Mouse (Mus musculus) midbrain, embryonic 12.5 days (tissue): ENCODE data around the gene Tpp2. TPM values are rescaled to one million over a fixed set of nuclear protein-coding genes. Genes with fewer than 3 reads are reported as not detected.
"Not testable (repeated sequence)": the region's sequence is repeated elsewhere in the genome, so short reads cannot be mapped to it uniquely, and the experiment has no call there.

Experiments
- ATAC-seq: fragments of 200-750 bp; cut with Nextera tagmentation; 2 replicates; pipeline ENCODE4 v1.8.0; 2017; ENCODE audit warnings: low read depth, moderate TSS enrichment, moderate library complexity; ENCODE audit not compliant: low FRiP score
- H3K27ac ChIP-seq: fragments of 300-500 bp; sonication (generic); replicated peaks from 2 replicates; pipeline ENCODE4 v1.5.1; 2016; ENCODE audit warnings: mild to moderate bottlenecking
- H3K27me3 ChIP-seq: fragments of 300-500 bp; sonication (generic); 2 replicates; pipeline ENCODE4 v1.6.1; 2016; ENCODE audit warnings: mild to moderate bottlenecking
- H3K36me3 ChIP-seq: fragments of 300-500 bp; sonication (generic); 2 replicates; pipeline ENCODE4 v1.6.1; 2016
- H3K4me1 ChIP-seq: fragments of 300-500 bp; sonication (generic); 2 replicates; pipeline ENCODE4 v1.6.1; 2016
- H3K4me2 ChIP-seq: fragments of 300-500 bp; sonication (generic); replicated peaks from 2 replicates; pipeline ENCODE4 v1.6.1; 2016; ENCODE audit warnings: mild to moderate bottlenecking, moderate library complexity
- H3K4me3 ChIP-seq: fragments of 300-500 bp; sonication (generic); 2 replicates; pipeline ENCODE4 v1.5.1; 2016; ENCODE audit warnings: mild to moderate bottlenecking
- H3K9ac ChIP-seq: fragments of 300-500 bp; sonication (generic); replicated peaks from 2 replicates; pipeline ENCODE4 v1.6.1; 2016; ENCODE audit warnings: mild to moderate bottlenecking, moderate library complexity
- H3K9me3 ChIP-seq: fragments of 300-500 bp; sonication (generic); 2 replicates; pipeline ENCODE4 v1.6.1; 2016; ENCODE audit warnings: mild to moderate bottlenecking
- WGBS: fragments of 180-500 bp; shearing (Covaris S2); methylation state at CpG from one replicate; pipeline ENCODE4 v1.1.7; 2016; 5-methylcytosine and 5-hydroxymethylcytosine counted together
- microRNA-seq: library from miRNA; unstranded; fragments of <30 nt; microRNA quantifications from one replicate; pipeline ENCODE4, GENCODE M21; 2017
- polyA plus RNA-seq: library from polyadenylated mRNA; unstranded; fragments of >200 nt; fragmentation: Nextera tagmentation; extraction: Ambion mirVana; gene quantifications from 2 replicates; pipeline ENCODE4 v1.2.1, GENCODE M21; 2016

Gene Tpp2
- polyA plus RNA-seq, 1 experiment from 2014 or later: 69.4 TPM

DNA sequence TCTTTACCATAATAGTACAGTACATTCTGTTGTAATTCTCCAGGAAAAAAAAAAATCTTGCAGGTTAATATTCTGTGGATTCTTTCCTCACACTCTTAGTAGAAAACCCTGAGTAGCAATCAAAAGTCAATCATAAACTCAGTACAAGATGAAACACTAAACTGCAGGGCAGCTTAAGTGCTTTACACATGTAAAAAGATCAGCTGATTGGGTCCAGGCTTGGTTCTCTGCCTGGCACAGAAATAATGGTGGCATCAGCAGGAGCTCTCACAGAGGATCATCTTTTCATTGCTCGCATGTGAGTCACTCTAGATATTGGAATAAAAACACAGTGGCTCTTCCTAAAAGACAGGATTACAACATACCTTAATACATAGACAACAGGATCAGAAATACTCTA is 94.2 kb downstream of the Tpp2 start:
- Histone ChIP-seq H3K4me2 (no peak overlapping the region), H3K9ac (no peak overlapping the region), H3K36me3 (no peaks in the 10 kb centered on the region), H3K4me1 (no peaks in the 10 kb centered on the region), H3K4me3 (no peak overlapping the region), H3K9me3 (no peaks in the 10 kb centered on the region), H3K27me3 (no peaks in the 10 kb centered on the region), H3K27ac (no peak overlapping the region)
- 76% methylated on average over 1 of the region's 1 CpGs for WGBS
- no peak for ATAC-seq

- Histone ChIP-seq H3K9me3 (no peaks in the 10 kb centered on the region), H3K36me3 (no peaks in the 10 kb centered on the region), H3K27me3 (no peaks in the 10 kb centered on the region), H3K4me3 (no peak overlapping the region), H3K27ac (no peak overlapping the region), H3K4me1 (no peaks in the 10 kb centered on the region), H3K4me2 (no peak overlapping the region), H3K9ac (no peak overlapping the region)
- no peak for ATAC-seq
- 80% methylated on average over 2 of the region's 2 CpGs for WGBS
These were observed 98.8 kb downstream of the Tpp2 start for GRCm38 (mm10) chr1:44032213-44032612.

GRCm38 (mm10) chr1:44032948-44033347 is 99.5 kb downstream of the Tpp2 start:
- H3K4me1 ChIP-seq: no peaks in the 10 kb centered on the region
- H3K27me3 ChIP-seq: no peaks in the 10 kb centered on the region
- no peaks in the 10 kb centered on the region for H3K36me3 ChIP-seq
- H3K4me3 ChIP-seq: no peak overlapping the region
- ATAC-seq: no peak
- H3K9ac ChIP-seq: no peak overlapping the region
- 90% methylated on average over 5 of the region's 5 CpGs for WGBS
- H3K27ac ChIP-seq: no peak overlapping the region
- H3K9me3 ChIP-seq: no peaks in the 10 kb centered on the region
- H3K4me2 ChIP-seq: no peak overlapping the region

DNA sequence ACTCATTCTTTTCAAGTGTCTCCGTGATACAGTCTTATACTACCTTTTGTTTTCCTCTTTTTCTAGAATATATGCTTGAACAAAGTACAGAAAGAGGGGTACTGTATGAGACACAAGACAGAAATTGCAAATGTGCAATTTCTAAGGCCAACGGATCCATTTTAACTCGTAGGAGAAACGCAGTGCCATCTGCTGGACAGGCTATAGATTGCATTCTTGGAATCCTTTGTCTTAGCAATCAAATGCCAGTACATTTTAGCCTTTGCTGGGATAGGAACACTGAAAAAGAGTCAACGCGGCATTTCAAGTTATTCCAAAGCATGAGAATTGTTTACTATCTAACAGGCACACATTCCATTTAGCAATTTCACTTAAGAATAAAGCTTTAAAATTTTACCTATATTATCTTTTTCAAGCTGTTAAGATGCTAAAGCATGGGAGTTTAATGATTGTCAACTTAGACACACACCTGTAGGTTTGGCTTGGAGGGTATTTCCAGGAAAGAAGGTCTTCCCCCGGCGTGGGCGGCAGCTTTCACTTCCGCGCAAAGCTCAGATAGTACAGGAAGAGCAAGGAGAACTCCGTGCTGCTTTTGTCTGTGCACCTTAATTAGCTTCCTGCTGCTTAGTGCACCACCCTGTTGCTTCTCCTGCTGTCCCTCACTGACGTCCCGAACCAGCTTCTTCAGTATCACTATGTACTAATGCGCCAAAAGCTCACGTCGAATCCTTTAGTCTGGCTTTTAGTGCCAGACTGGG is 108.5 kb downstream of the Tpp2 start:
- 3% methylated on average over 17 of the region's 17 CpGs for WGBS
- ATAC-seq: peak; percentile 79
- peak overlapping the region; percentile 45 for H3K4me3 ChIP-seq
- H3K9me3 ChIP-seq: no peaks in the 10 kb centered on the region
- 0 out of 2 replicates have a peak, but pooled peaks cover 5% of the 10 kb centered on the region for H3K4me1 ChIP-seq
- H3K36me3 ChIP-seq: no peaks in the 10 kb centered on the region
- no peak overlapping the region for H3K27ac ChIP-seq
- peak overlapping the region; percentile 53 for H3K9ac ChIP-seq
- no peaks in the 10 kb centered on the region for H3K27me3 ChIP-seq
- peak overlapping the region; percentile 69 for H3K4me2 ChIP-seq

GRCm38 (mm10) chr1:44042555-44042915 is 109.1 kb downstream of the Tpp2 start:
- H3K36me3 ChIP-seq: no peaks in the 10 kb centered on the region
- H3K9me3 ChIP-seq: no peaks in the 10 kb centered on the region
- peak; percentile 75 for ATAC-seq
- H3K27ac ChIP-seq: no peak overlapping the region
- H3K27me3 ChIP-seq: no peaks in the 10 kb centered on the region
- 0 out of 2 replicates have a peak, but pooled peaks cover 5% of the 10 kb centered on the region for H3K4me1 ChIP-seq
- peak overlapping the region; percentile 53 for H3K9ac ChIP-seq
- peak overlapping the region; percentile 45 for H3K4me3 ChIP-seq
- WGBS: 1% methylated on average over 6 of the region's 6 CpGs
- H3K4me2 ChIP-seq: peak overlapping the region; percentile 69

GRCm38 (mm10) chr1:44045689-44046088 is 112.2 kb downstream of the Tpp2 start:
- not testable (repeated sequence) for H3K4me2 ChIP-seq, H3K4me1 ChIP-seq, ATAC-seq, H3K27ac ChIP-seq, H3K4me3 ChIP-seq, H3K9ac ChIP-seq, H3K27me3 ChIP-seq, H3K9me3 ChIP-seq, H3K36me3 ChIP-seq
- WGBS: 90% methylated on average over 5 of the region's 5 CpGs

DNA sequence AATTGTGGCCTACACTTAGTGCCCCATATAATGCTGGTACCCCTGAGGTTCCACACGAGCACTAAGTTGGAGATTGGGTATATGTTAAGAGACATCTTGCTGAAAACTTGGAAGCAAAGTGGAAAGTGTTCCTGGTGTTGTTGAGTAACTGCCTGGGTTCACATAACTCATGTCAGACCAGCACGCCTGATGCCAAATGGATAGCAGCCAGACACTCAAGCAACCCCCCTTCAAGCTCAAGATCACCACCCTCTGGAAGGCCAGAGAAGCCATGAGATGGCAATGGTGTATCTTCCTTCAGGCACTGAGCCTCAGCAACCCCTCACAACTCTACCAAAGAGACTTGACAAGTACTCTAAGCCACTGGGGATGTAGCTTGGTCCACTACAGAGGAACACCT is 113.1 kb downstream of the Tpp2 start:
- H3K4me1 ChIP-seq: 0 out of 2 replicates have a peak, but pooled peaks cover 5% of the 10 kb centered on the region
- no peak for ATAC-seq
- H3K4me3 ChIP-seq: no peak overlapping the region
- no peak overlapping the region for H3K27ac ChIP-seq
- 89% methylated on average over 2 of the region's 2 CpGs for WGBS
- no peaks in the 10 kb centered on the region for H3K27me3 ChIP-seq
- no peaks in the 10 kb centered on the region for H3K36me3 ChIP-seq
- H3K9ac ChIP-seq: no peak overlapping the region
- H3K9me3 ChIP-seq: no peaks in the 10 kb centered on the region
- no peak overlapping the region for H3K4me2 ChIP-seq

Small RNA genes lying within 50 kb of the gene (microRNA-seq; reads per million reads assigned to microRNA genes)
- not detected for gene Gm24180

Other genes starting within 250 kb of the Tpp2 start
- gene 1500015O10Rik, start 203.0 kb upstream of the Tpp2 start, polyA plus RNA-seq: 3.1 and 5.1 TPM in 2 replicates
- gene Uxs1, start 105.8 kb upstream of the Tpp2 start, polyA plus RNA-seq: 17.5 and 18.7 TPM in 2 replicates
- gene Mettl21c, start 86.4 kb downstream of the Tpp2 start, polyA plus RNA-seq: 0.88 and 1.0 TPM in 2 replicates
- gene Gm8251, start 128.3 kb downstream of the Tpp2 start, polyA plus RNA-seq: 0.14 and 0.24 TPM in 2 replicates
- gene Tex30, start 168.8 kb downstream of the Tpp2 start, polyA plus RNA-seq: 85.2 and 85.7 TPM in 2 replicates
- 46.9 and 50.2 TPM in 2 replicates for gene Kdelc1, start 185.2 kb downstream of the Tpp2 start, polyA plus RNA-seq
- 28.6 and 30.4 TPM in 2 replicates for gene Bivm, start 185.3 kb downstream of the Tpp2 start, polyA plus RNA-seq
- gene Ercc5, start 214.1 kb downstream of the Tpp2 start, polyA plus RNA-seq: 46.0 and 47.9 TPM in 2 replicates